Mouse (Mus musculus): ENCODE results near the gene Erc1.

The Erc1 gene

GRCm38 (mm10) chr6:119590872-119591271, 257.1 kb downstream of the Erc1 start:
- no peak for DNase-seq (ENCODE audit: low read depth, low spot score)

- no peak for DNase-seq (ENCODE audit: low read depth, low spot score)
These were observed 260.1 kb downstream of the Erc1 start for GRCm38 (mm10) chr6:119587897-119588296.

GRCm38 (mm10) chr6:119587454-119587853, 260.5 kb downstream of the Erc1 start:
- no peak for DNase-seq (ENCODE audit: low read depth, low spot score)

- DNase-seq (ENCODE audit: low read depth, low spot score), result no peak
These were observed 262.2 kb downstream of the Erc1 start for GRCm38 (mm10) chr6:119585652-119586375.

- no peak for DNase-seq (ENCODE audit: low read depth, low spot score)
These were observed 263.9 kb downstream of the Erc1 start for GRCm38 (mm10) chr6:119584061-119584460.

GRCm38 (mm10) chr6:119583165-119583564, 264.8 kb downstream of the Erc1 start:
- DNase-seq (ENCODE audit: low read depth, low spot score), result no peak

- DNase-seq (ENCODE audit: low read depth, low spot score), result no peak
These were observed 271.3 kb downstream of the Erc1 start for GRCm38 (mm10) chr6:119576706-119577105.

GRCm38 (mm10) chr6:119575331-119575730, 272.6 kb downstream of the Erc1 start:
- DNase-seq (ENCODE audit: low read depth, low spot score), result no peak

GRCm38 (mm10) chr6:119572296-119572695, 275.7 kb downstream of the Erc1 start:
- DNase-seq (ENCODE audit: low read depth, low spot score), result no peak

- no peak for DNase-seq (ENCODE audit: low read depth, low spot score)
These were observed 277.2 kb downstream of the Erc1 start for GRCm38 (mm10) chr6:119570797-119571196.

- DNase-seq (ENCODE audit: low read depth, low spot score), result no peak
These were observed 279.6 kb downstream of the Erc1 start for GRCm38 (mm10) chr6:119568339-119568738.

- no peak for DNase-seq (ENCODE audit: low read depth, low spot score)
These were observed 282.3 kb downstream of the Erc1 start for GRCm38 (mm10) chr6:119565451-119566379.

GRCm38 (mm10) chr6:119562558-119562957, 285.4 kb downstream of the Erc1 start:
- no peak for DNase-seq (ENCODE audit: low read depth, low spot score)

- DNase-seq (ENCODE audit: low read depth, low spot score), result no peak
These were observed 289.1 kb downstream of the Erc1 start for GRCm38 (mm10) chr6:119558855-119559254.

GRCm38 (mm10) chr6:119554439-119554838, 293.5 kb downstream of the Erc1 start:
- peak; percentile 63 for DNase-seq (ENCODE audit: low read depth, low spot score)

GRCm38 (mm10) chr6:119544518-119544864, 303.5 kb downstream of the Erc1 start:
- DNase-seq (ENCODE audit: low read depth, low spot score), result peak; percentile 58

GRCm38 (mm10) chr6:119543803-119544517, 304.0 kb downstream of the Erc1 start, which contains the start of gene Wnt5b:
Wnt5b (minus strand) TSS chr6:119544347.
- DNase-seq (ENCODE audit: low read depth, low spot score), result no peak

- peak; percentile 67 for DNase-seq (ENCODE audit: low read depth, low spot score)
These were observed 304.5 kb downstream of the Erc1 start for GRCm38 (mm10) chr6:119543456-119543802.

GRCm38 (mm10) chr6:119535867-119536266, 312.1 kb downstream of the Erc1 start:
- DNase-seq (ENCODE audit: low read depth, low spot score), result no peak

GRCm38 (mm10) chr6:119533170-119533709, 314.7 kb downstream of the Erc1 start:
- DNase-seq (ENCODE audit: low read depth, low spot score), result no peak

- no peak for DNase-seq (ENCODE audit: low read depth, low spot score)
These were observed 318.3 kb downstream of the Erc1 start for GRCm38 (mm10) chr6:119529659-119530058.

- DNase-seq (ENCODE audit: low read depth, low spot score), result no peak
These were observed 321.5 kb downstream of the Erc1 start for GRCm38 (mm10) chr6:119526498-119526897.

Measured in R1 (cell line).